Mouse (Mus musculus) myocyte (in vitro differentiated cells): ENCODE results near the gene Gphb5.

Experiments
- CEBPB ChIP-seq: IDR thresholded peaks from 2 replicates; pipeline ENCODE4 v1.6.1; 2011; ENCODE audit warnings: mild to moderate bottlenecking, moderate library complexity; ENCODE audit not compliant: poor library complexity, insufficient read depth, severe bottlenecking
- POLR2A ChIP-seq: IDR thresholded peaks from one replicate; pipeline ENCODE4 v1.6.1; 2011; ENCODE audit warnings: low read depth, mild to moderate bottlenecking, control low read depth, moderate library complexity; ENCODE audit not compliant: insufficient read length
- POLR2AphosphoS2 ChIP-seq: IDR thresholded peaks from one replicate; pipeline ENCODE4 v1.6.1; 2011; ENCODE audit warnings: low read depth, control low read depth; ENCODE audit not compliant: insufficient read length
- USF1 ChIP-seq: IDR thresholded peaks from one replicate; pipeline ENCODE4 v1.6.1; 2011; ENCODE audit warnings: low read depth, mild to moderate bottlenecking, control low read depth, moderate library complexity

- no peak for TF ChIP-seq POLR2A
- TF ChIP-seq CEBPB: no peak
- no peak for TF ChIP-seq POLR2AphosphoS2
- TF ChIP-seq USF1: no peak
These were observed 47.6 kb upstream of the Gphb5 start for GRCm38 (mm10) chr12:75464016-75464769.
